In genomic region chr11:98373244-98373643, GRCm38 (mm10) we compare ENCODE assay signal across 14 mouse cellular contexts. TPM values are rescaled to one million over a fixed set of nuclear protein-coding genes. Genes with fewer than 3 reads are reported as not detected.
"Had no signal": no experiment of that assay in that cellular context is flagged by ENCODE, and none has a peak within 500 bp of the region (broad histone marks: within the 10 kb centered on the region; RNA-seq: fewer than 3 reads in every experiment).

No protein-coding gene starts in this region.

- H3K27ac ChIP-seq: limb, embryonic 10.5 days; liver, embryonic 15.5 days; neural tube, embryonic 12.5 days; stomach, postnatal 0 days had no signal

- DNase-seq: kidney, postnatal 25 days; lung, adult 2 months; lung, postnatal 36 days; thymus, postnatal 4 days had no signal

- H3K4me3 ChIP-seq: limb, embryonic 10.5 days; liver, embryonic 15.5 days; neural tube, embryonic 12.5 days had no signal

- H3K4me2 ChIP-seq: liver, embryonic 11.5 days; liver, embryonic 15.5 days; neural tube, embryonic 12.5 days had no signal

- H3K9ac ChIP-seq: liver, embryonic 15.5 days; neural tube, embryonic 12.5 days had no signal

- H3K4me1 ChIP-seq: liver, embryonic 15.5 days had no signal

- ATAC-seq: lung, postnatal 0 days had no signal

- H3K9me3 ChIP-seq: limb, embryonic 10.5 days; liver, embryonic 15.5 days; neural tube, embryonic 12.5 days had no signal

- H3K27me3 ChIP-seq: liver, embryonic 15.5 days; neural tube, embryonic 12.5 days had no signal

RNA-seq across cellular contexts. Expression of gene Tcap, which starts 10.4 kb away (rescaled TPM):
- total RNA-seq: megakaryocyte progenitor cell, adult 5-6 weeks; monocyte, adult 5-6 weeks; neutrophil, adult 5-6 weeks had no signal

RNA-seq across cellular contexts. Expression of gene Pnmt, which starts 13.0 kb away (rescaled TPM):
- total RNA-seq: layer of hippocampus, postnatal 10 days; megakaryocyte progenitor cell, adult 5-6 weeks; monocyte, adult 5-6 weeks; neutrophil, adult 5-6 weeks had no signal
- polyA plus RNA-seq: liver, embryonic 15.5 days; lung, postnatal 0 days; stomach, postnatal 0 days had no signal

RNA-seq across cellular contexts. Expression of gene Ppp1r1b, which starts 25.0 kb away (rescaled TPM):
- total RNA-seq: megakaryocyte progenitor cell, adult 5-6 weeks; monocyte, adult 5-6 weeks; neutrophil, adult 5-6 weeks had no signal
